Mouse (Mus musculus): ENCODE measurements around the gene Cdk18. TPM values are rescaled to one million over a fixed set of nuclear protein-coding genes. Genes with fewer than 3 reads are reported as not detected.

Gene Cdk18
- total RNA-seq, 1 experiment from 2014 or later, result not detected

- no peak for ATAC-seq (replicated peaks; ENCODE audit: insufficient number of reproducible peaks, low FRiP score, low TSS enrichment, poor library complexity, severe bottlenecking)
Measured at GRCm38 (mm10) chr1:132151908-132152307, 12.4 kb upstream of the Cdk18 start.

DNA sequence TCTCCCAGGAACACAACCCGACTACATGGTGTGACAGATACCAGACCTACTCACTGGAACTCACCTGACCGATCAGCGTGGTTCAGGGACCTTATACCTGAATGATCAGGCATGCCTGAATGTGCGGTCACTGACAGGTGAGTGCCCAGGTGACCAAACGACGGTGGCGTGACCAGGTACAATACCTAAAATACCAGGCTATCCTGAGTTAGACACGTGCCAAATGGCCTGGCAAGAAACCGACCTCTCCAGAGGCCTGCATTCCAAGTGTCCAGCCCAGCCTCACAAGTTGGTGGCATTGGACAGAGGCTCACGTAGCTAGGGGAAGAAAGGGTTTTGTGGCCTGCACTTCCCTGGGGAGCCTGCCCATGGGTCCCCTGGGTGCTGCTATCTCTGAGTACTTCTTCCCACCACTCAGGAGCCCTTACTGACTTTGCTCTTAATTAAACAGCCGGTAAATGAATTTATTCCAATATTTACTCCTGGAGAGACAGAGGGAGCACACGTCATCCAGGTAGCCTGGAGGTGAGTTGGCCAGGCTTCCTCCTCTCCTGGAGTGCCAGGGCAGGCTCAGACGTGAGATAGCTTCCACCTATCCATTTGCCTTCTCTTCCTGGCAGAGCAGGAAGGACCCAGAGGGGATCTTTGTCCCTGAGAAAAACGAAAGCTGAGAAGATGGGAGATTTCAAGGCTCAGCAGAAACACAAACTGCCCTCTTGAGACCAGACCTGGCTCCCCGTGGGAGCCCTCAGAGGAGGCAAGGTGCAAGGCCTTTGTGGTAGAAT lies 11.5 kb upstream of the Cdk18 start:
- ATAC-seq (replicated peaks; ENCODE audit: insufficient number of reproducible peaks, low FRiP score, low TSS enrichment, poor library complexity, severe bottlenecking), result no peak

- no peak for ATAC-seq (replicated peaks; ENCODE audit: insufficient number of reproducible peaks, low FRiP score, low TSS enrichment, poor library complexity, severe bottlenecking)
Measured at GRCm38 (mm10) chr1:132150171-132150570, 10.7 kb upstream of the Cdk18 start.

- no peak for ATAC-seq (replicated peaks; ENCODE audit: insufficient number of reproducible peaks, low FRiP score, low TSS enrichment, poor library complexity, severe bottlenecking)
Measured at GRCm38 (mm10) chr1:132149410-132149809, 9.9 kb upstream of the Cdk18 start.

DNA sequence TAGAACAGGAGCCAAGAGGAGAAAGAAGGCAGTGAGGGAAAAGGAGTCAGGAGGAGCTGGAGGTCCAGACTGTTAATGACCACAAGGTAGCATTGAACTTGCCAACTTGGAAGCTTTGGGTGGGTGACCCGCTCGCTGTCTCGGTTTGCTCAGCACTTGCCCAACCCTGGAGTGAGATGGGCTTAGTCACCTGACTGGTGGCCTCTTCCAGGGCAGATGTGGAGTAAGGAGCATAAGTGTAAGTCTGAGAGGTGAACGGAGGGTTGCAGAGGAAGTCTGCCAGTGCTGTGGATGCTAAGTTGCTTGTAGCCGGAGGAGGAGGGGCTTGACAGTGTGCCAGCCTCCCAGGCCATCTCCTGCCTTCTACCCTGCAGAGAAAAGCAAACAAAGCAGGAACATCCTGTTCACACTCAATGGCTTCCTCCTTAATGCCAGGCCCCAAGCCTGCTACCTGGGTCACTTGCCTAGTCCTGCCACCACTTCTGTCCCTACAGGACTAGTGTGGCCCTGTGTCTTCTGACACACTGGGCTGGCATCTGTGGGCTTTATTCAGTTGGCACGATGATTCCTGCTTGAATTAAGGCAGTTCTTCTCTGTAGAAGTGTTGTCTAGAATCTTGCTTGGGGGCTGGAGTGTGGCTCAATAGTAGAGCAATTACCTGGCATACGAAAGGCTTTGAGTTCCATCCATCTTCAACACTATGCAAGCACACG lies 6.6 kb upstream of the Cdk18 start:
- ATAC-seq (replicated peaks; ENCODE audit: insufficient number of reproducible peaks, low FRiP score, low TSS enrichment, poor library complexity, severe bottlenecking), result no peak

DNA sequence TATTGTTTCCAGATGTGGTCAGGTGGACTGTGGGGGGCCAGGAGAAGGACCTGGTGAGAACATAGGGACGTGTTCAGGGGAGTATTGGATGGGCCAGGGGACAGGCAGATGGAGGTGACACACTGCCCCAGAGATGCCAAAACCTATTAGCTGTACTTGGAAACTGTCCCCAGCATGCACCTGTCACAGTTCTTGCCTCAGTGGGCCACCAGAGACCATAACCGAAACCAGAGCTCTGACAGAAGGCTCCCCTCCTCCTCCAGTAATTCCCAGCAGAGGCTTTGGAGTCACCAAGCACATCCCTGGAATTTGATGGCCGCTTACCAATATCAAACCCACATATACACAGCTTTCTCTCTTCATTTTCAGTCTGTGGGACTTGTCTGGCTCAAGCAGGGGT lies 5.4 kb upstream of the Cdk18 start:
- ATAC-seq (replicated peaks; ENCODE audit: insufficient number of reproducible peaks, low FRiP score, low TSS enrichment, poor library complexity, severe bottlenecking), result no peak

DNA sequence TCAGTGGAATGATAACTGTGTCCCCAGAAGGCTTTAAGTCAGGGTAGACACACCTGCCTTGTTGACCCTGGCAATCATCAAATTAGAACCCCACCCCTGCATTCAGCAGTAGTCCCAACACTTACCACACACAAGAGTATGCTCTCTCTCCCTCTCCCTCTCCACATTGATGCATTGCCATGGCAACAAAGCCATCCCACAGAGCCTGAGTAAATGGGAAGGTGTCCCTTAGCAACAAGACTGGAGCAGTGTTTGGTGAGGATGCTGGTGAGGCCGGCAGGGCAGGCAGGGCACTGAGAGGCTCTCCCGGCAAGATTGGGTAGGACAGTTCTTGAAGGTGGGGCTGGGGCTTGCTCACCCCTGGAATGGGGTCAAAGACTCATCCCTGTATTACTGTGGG lies 4.7 kb upstream of the Cdk18 start:
- ATAC-seq (replicated peaks; ENCODE audit: insufficient number of reproducible peaks, low FRiP score, low TSS enrichment, poor library complexity, severe bottlenecking), result no peak

DNA sequence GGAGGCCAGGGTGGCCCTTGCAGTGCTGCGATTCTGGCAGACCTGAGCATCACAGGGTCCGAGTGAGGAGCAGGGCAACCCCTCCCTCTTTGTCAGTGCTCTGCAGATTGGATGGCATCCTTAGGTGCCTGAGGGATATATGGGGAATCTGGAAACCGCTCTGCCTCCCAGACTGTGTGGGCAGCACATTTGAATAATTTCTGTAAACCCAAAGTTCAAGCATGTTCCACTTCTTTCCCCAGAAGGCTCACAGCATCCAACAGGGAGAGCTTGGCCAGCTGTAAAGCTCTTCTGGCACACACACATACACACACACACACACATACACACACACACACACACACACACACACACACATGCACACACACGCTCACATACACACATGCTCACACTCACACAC lies 4.2 kb upstream of the Cdk18 start:
- ATAC-seq (replicated peaks; ENCODE audit: insufficient number of reproducible peaks, low FRiP score, low TSS enrichment, poor library complexity, severe bottlenecking), result no peak

DNA sequence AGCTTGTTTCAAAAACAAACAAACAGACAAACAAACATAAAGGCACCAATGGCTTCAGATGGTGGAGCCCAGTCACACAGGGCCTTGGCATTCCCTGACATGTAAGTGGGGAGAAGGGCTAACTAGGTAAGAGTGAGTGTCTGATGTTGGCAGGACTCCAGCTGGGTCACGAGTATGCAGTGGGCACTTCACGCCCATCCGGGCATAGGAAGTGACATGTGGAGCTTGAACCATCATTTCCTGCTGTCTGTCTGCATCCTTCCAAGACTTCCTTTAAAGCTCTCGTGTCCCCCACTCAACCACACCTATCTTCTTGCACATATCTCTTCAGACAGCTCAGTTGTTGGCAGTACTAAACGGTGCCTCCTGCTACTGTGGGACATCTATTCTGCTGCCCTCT lies 3.6 kb upstream of the Cdk18 start:
- ATAC-seq (replicated peaks; ENCODE audit: insufficient number of reproducible peaks, low FRiP score, low TSS enrichment, poor library complexity, severe bottlenecking), result no peak; the same call in 1 of the 2 replicates

- ATAC-seq (replicated peaks; ENCODE audit: insufficient number of reproducible peaks, low FRiP score, low TSS enrichment, poor library complexity, severe bottlenecking), result no peak
Measured at GRCm38 (mm10) chr1:132141753-132142152, 2.3 kb upstream of the Cdk18 start.

- ATAC-seq (replicated peaks; ENCODE audit: insufficient number of reproducible peaks, low FRiP score, low TSS enrichment, poor library complexity, severe bottlenecking), result no peak
Measured at GRCm38 (mm10) chr1:132141166-132141565, 1.7 kb upstream of the Cdk18 start.

GRCm38 (mm10) chr1:132140574-132140973 lies 1.1 kb upstream of the Cdk18 start:
- no peak for ATAC-seq (replicated peaks; ENCODE audit: insufficient number of reproducible peaks, low FRiP score, low TSS enrichment, poor library complexity, severe bottlenecking)

DNA sequence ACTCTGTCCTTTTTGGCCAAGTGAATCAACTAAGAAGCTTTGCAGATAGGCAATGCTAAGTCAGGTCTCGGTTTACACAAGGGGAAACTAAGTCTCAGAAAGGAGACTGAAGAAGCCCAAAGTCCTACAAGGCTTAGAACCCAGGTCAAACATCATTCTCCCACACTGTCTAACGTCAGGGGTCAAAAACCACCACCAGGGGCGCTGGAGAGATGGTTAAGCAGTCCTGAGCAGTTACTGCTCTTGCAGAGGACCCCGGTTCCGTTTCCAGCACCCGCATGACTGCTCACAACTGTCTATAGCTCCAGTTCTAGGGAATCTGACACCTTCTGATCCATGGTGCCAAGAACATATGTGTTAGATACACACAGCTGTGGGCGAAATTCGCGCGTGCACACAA lies 687 bp upstream of the Cdk18 start:
- no peak for ATAC-seq (replicated peaks; ENCODE audit: insufficient number of reproducible peaks, low FRiP score, low TSS enrichment, poor library complexity, severe bottlenecking)

GRCm38 (mm10) chr1:132138576-132139415 lies 688 bp downstream of the Cdk18 start:
- ATAC-seq (replicated peaks; ENCODE audit: insufficient number of reproducible peaks, low FRiP score, low TSS enrichment, poor library complexity, severe bottlenecking), result no peak

GRCm38 (mm10) chr1:132137935-132138575 lies 1.4 kb downstream of the Cdk18 start:
- no peak for ATAC-seq (replicated peaks; ENCODE audit: insufficient number of reproducible peaks, low FRiP score, low TSS enrichment, poor library complexity, severe bottlenecking)

DNA sequence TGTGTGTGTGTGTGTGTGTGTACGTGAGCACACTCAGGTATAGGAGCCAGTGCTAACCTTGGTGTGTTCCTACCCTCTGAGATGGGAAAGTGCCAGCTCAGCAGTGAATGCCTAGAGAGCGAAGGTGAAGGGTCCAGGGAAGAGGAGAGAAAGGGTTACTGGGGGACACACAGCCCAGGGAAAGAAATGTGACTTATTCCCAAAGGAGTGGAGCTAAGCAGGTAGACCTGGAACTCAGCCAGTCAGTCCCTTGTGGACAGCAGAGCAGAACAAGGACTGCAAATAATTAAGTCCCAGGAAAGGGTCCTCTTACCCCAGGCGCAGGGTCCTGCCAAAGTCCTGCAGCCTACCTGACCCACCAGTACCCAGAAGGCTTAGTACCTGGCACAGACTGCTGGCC lies 2.6 kb downstream of the Cdk18 start:
- ATAC-seq (replicated peaks; ENCODE audit: insufficient number of reproducible peaks, low FRiP score, low TSS enrichment, poor library complexity, severe bottlenecking), result no peak

GRCm38 (mm10) chr1:132135631-132136030 lies 3.9 kb downstream of the Cdk18 start:
- ATAC-seq (replicated peaks; ENCODE audit: insufficient number of reproducible peaks, low FRiP score, low TSS enrichment, poor library complexity, severe bottlenecking), result no peak

DNA sequence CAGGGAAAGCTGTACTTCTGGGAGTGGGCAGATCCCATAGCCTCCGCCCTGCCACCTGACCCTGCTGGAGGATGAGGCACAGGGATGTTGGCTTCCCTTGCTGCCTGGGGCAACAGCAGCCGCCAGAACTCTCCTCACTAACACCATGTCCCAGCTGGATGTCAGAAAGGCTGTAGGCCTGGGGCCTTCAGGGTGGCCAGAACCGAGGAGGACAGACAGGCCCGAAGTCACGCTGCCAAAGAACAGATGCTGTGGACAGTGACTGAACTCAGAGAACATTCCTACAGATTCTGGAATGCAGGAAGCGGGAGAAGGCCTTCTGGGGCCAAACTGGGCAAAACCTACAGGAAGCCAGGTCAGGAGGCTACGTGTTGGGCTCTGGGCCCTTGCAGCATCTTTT lies 11.2 kb downstream of the Cdk18 start:
- no peak for ATAC-seq (replicated peaks; ENCODE audit: insufficient number of reproducible peaks, low FRiP score, low TSS enrichment, poor library complexity, severe bottlenecking)

DNA sequence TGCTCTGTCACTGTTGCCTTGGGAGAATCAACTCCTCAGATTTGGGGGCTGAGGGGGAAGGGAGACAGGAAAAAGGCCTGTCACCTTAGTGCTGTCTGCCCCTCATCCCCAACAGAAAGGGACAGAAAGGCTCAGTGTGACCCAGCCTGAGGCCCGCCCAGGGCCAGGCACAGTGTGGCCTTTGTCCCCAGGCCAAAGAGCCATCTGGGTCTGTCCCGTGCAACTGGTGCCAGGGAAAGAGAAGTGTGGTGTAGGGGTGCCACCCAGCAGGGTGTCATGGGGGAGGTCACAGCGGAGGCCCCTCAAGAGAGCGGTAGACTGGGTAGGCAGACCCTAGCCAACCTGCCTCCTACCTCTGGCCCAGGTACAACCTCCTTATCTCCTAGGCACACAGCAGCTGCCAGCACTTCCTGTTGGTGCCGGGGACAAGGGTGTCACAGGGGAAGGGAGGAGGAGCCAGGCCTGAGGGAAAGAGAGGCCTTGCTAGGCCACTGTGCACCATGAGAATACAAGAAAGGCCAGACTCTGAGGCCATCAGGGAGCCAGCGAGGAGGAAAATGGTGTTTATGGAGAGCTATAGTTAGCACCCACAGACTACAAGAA lies 13.6 kb downstream of the Cdk18 start:
- no peak for ATAC-seq (replicated peaks; ENCODE audit: insufficient number of reproducible peaks, low FRiP score, low TSS enrichment, poor library complexity, severe bottlenecking)
